Mouse (Mus musculus): ENCODE measurements at regions not wholly inside any gene's neighbourhood (a gene's known extent, or its start where the extent isn't known, plus 50 kb on each side); places are given as distances from the start of the nearest gene placed in this dataset.

GRCm38 (mm10) chr10:7271156-7271555 lies 59.1 kb upstream of the Cnksr3 start:
- intact Hi-C loops (cut with DNase I): loop anchor here (5.0 kb wide), 1 partner anchor 59 kb away; the partner anchor contains the start of gene Cnksr3
- no peak for DNase-seq

GRCm38 (mm10) chr10:7268386-7269033 lies 56.5 kb upstream of the Cnksr3 start:
- intact Hi-C loops (cut with DNase I): no loop called here
- no peak for DNase-seq

GRCm38 (mm10) chr10:7267903-7268302 lies 55.9 kb upstream of the Cnksr3 start:
- intact Hi-C loops (cut with DNase I): no loop called here
- DNase-seq: no peak

- intact Hi-C loops (cut with DNase I): no loop called here
- no peak for DNase-seq
Measured at GRCm38 (mm10) chr10:7267106-7267505, 55.1 kb upstream of the Cnksr3 start.

- intact Hi-C loops (cut with DNase I): no loop called here
- DNase-seq: no peak
Measured at GRCm38 (mm10) chr10:7265412-7265811, 53.4 kb upstream of the Cnksr3 start.

GRCm38 (mm10) chr10:7264721-7265120 lies 52.7 kb upstream of the Cnksr3 start:
- intact Hi-C loops (cut with DNase I): no loop called here
- no peak for DNase-seq

Measured in heart, postnatal 36 days (tissue).